ENCODE assay signal across 12 mouse cellular contexts in genomic region chr10:62422255-62422654, GRCm38 (mm10). TPM values are rescaled to one million over a fixed set of nuclear protein-coding genes. Genes with fewer than 3 reads are reported as not detected.
A peak's percentile ranks its signal among the peaks of the same experiment; 100 is the strongest.
DNase-seq lines count a peak whose midpoint lies in the region; ATAC-seq lines count a peak whose summit lies in the region.
"Had no signal": no experiment of that assay in that cellular context is flagged by ENCODE, and none has a peak within 500 bp of the region (broad histone marks: within the 10 kb centered on the region; RNA-seq: fewer than 3 reads in every experiment).

Gene Hkdc1 (minus strand): TSS chr10:62422491.

- H3K9ac ChIP-seq in limb, embryonic 12.5 days (replicated peaks) = 0 out of 2 replicates have a peak within 1 kb of the TSS, but pooled peaks have one; percentile 12
- H3K9ac ChIP-seq in midbrain, embryonic 16.5 days (ENCODE audit: low read depth, low read length) = no peak within 1 kb of the TSS

- H3K27me3 ChIP-seq in limb, embryonic 12.5 days = no peaks in the 10 kb centered on the region
- no peaks in the 10 kb centered on the region for H3K27me3 ChIP-seq in midbrain, embryonic 16.5 days (ENCODE audit: control insufficient read depth, insufficient read depth, low read depth, low read length)

- H3K4me2 ChIP-seq in limb, embryonic 12.5 days = peak within 1 kb of the TSS; percentile 15; the same call in 1 of the 2 replicates
- H3K4me2 ChIP-seq in midbrain, embryonic 16.5 days (ENCODE audit: low read length) = no peak within 1 kb of the TSS

- no peaks in the 10 kb centered on the region for H3K36me3 ChIP-seq in limb, embryonic 12.5 days
- H3K36me3 ChIP-seq in midbrain, embryonic 16.5 days (ENCODE audit: control insufficient read depth, insufficient read depth, low read length) = no peaks in the 10 kb centered on the region

- peak within 1 kb of the TSS; percentile 56; the same call in 1 of the 2 replicates for H3K27ac ChIP-seq in limb, embryonic 12.5 days
- H3K27ac ChIP-seq in midbrain, embryonic 16.5 days (ENCODE audit: low read length) = no peak within 1 kb of the TSS

- peaks cover 34% of the 10 kb centered on the region for H3K4me1 ChIP-seq in limb, embryonic 12.5 days (replicated peaks)
- H3K4me1 ChIP-seq in midbrain, embryonic 16.5 days (ENCODE audit: control insufficient read depth, insufficient read depth, low read length) = no peaks in the 10 kb centered on the region

- DNase-seq in embryo, embryonic 10 days (ENCODE audit: low spot score) = peak; percentile 28
- DNase-seq in embryo, embryonic 9.5 days (ENCODE audit: extremely low spot score) = no peak
- DNase-seq in forelimb bud, embryonic 11.5 days (ENCODE audit: low read depth, low spot score) = peak; percentile 18
- DNase-seq in lung, postnatal 25 days (ENCODE audit: low spot score) = peak; percentile 61
- no peak for DNase-seq in adrenal gland, postnatal 36 days
- DNase-seq: heart, adult 18-20 months; layer of hippocampus, adult 9-11 months had no signal

- 25% methylated on average over 15 of the region's 15 CpGs for WGBS in limb, embryonic 12.5 days
- 45% methylated on average over 15 of the region's 15 CpGs for WGBS in midbrain, embryonic 16.5 days

- H3K4me3 ChIP-seq in limb, embryonic 12.5 days (replicated peaks) = no peak within 1 kb of the TSS
- no peak within 1 kb of the TSS for H3K4me3 ChIP-seq in midbrain, embryonic 16.5 days (ENCODE audit: low read depth, low read length)
- H3K4me3 ChIP-seq: myocyte had no signal

- peak; percentile 48; the same call in 1 of the 2 replicates for ATAC-seq in limb, embryonic 12.5 days (ENCODE audit: insufficient number of reproducible peaks, insufficient read depth, low FRiP score, low TSS enrichment, low read depth)
- ATAC-seq in megakaryocyte-erythroid progenitor cell, adult 5-6 weeks (replicated peaks; ENCODE audit: low FRiP score, low TSS enrichment, poor library complexity, severe bottlenecking) = no peak
- ATAC-seq in midbrain, embryonic 16.5 days = no peak
- ATAC-seq: activated CD4-positive, CD25-positive, alpha-beta regulatory T cell, adult 4 months had no signal

- no peaks in the 10 kb centered on the region for H3K9me3 ChIP-seq in limb, embryonic 12.5 days
- no peaks in the 10 kb centered on the region for H3K9me3 ChIP-seq in midbrain, embryonic 16.5 days (replicated peaks; ENCODE audit: control insufficient read depth, low read length, poor library complexity, severe bottlenecking)

RNA-seq across cellular contexts. Expression of gene Hkdc1, which starts in this region (rescaled TPM):
- 3.8 and 5.1 TPM in 2 replicates for polyA plus RNA-seq in limb, embryonic 12.5 days (2016; fragmentation: Nextera tagmentation; extraction: Ambion mirVana)
- not detected in 2 replicates for total RNA-seq in megakaryocyte-erythroid progenitor cell, adult 5-6 weeks (2014; fragmentation: Nextera tagmentation)
- total RNA-seq in megakaryocyte-erythroid progenitor cell, adult 5-6 weeks (2017) = not detected in 2 replicates
- 0.37 and 0.51 TPM in 2 replicates for polyA plus RNA-seq in midbrain, embryonic 16.5 days (2015; fragmentation: Nextera tagmentation; extraction: Ambion mirVana)
- not detected for total RNA-seq in adrenal gland, postnatal 36 days (2021)
- total RNA-seq: heart, adult 18-20 months had no signal

Comparison
In these comparisons a context has a peak if more than half of its experiments do, and no peak if none do; other contexts are left out.
1. DNase-seq: peak in embryo, embryonic 10 days (single experiment), forelimb bud, embryonic 11.5 days (single experiment) and lung, postnatal 25 days (single experiment); none in embryo, embryonic 9.5 days (single experiment) and adrenal gland, postnatal 36 days (0 of 2).